Mouse (Mus musculus): Measurements from ENCODE around the gene Fbxo2. TPM values are rescaled to one million over a fixed set of nuclear protein-coding genes. Genes with fewer than 3 reads are reported as not detected.

Gene Fbxo2
- polyA plus RNA-seq, 1 experiment: 1.5 TPM

- peaks cover 6% of the 10 kb centered on the region for H3K4me1 ChIP-seq (replicated peaks; ENCODE audit: control insufficient read depth, insufficient read depth, low read length)
- WGBS: under 1% methylated on average over 65 of the region's 65 CpGs
- DNase-seq: peak; percentile 93
- H3K4me3 ChIP-seq (ENCODE audit: control insufficient read depth, insufficient read depth, low read length): peak overlapping the region; percentile 70
- peak overlapping the region; percentile 49; the same call in 1 of the 2 replicates for H3K27ac ChIP-seq (ENCODE audit: control insufficient read depth, insufficient read depth, low read length)
- peak; percentile 70; the same call in 1 of the 2 replicates for TF ChIP-seq CTCF (IDR thresholded peaks at IDR 0.05; ENCODE audit: borderline replicate concordance, control insufficient read depth, extremely low read depth, insufficient read depth, low read length, poor library complexity)
- peak; percentile 56 for TF ChIP-seq POLR2A (IDR thresholded peaks at IDR 0.05; ENCODE audit: control insufficient read depth, extremely low read depth, insufficient read depth, low read length, poor library complexity)
- H3K27me3 ChIP-seq (ENCODE audit: control insufficient read depth, insufficient read depth, low read length): no peaks in the 10 kb centered on the region
- no peaks in the 10 kb centered on the region; the same call in 1 of the 2 replicates for H3K36me3 ChIP-seq (ENCODE audit: control insufficient read depth, insufficient read depth, low read length)
Measured at GRCm38 (mm10) chr4:148140098-148141011, 20.1 kb upstream of the Fbxo2 start.

GRCm38 (mm10) chr4:148143721-148144120 is 16.7 kb upstream of the Fbxo2 start:
- Histone ChIP-seq H3K4me1 (replicated peaks; ENCODE audit: control insufficient read depth, insufficient read depth, low read length) (peaks cover 6% of the 10 kb centered on the region), H3K27me3 (ENCODE audit: control insufficient read depth, insufficient read depth, low read length) (no peaks in the 10 kb centered on the region), H3K27ac (ENCODE audit: control insufficient read depth, insufficient read depth, low read length) (no peak overlapping the region), H3K36me3 (ENCODE audit: control insufficient read depth, insufficient read depth, low read length) (no peaks in the 10 kb centered on the region; the same call in 1 of the 2 replicates), H3K4me3 (ENCODE audit: control insufficient read depth, insufficient read depth, low read length) (no peak overlapping the region)
- 91% methylated on average over 5 of the region's 5 CpGs for whole genome bisulfite sequencing
- TF ChIP-seq POLR2A (IDR thresholded peaks at IDR 0.05; ENCODE audit: control insufficient read depth, extremely low read depth, insufficient read depth, low read length, poor library complexity) (no peak), CTCF (IDR thresholded peaks at IDR 0.05; ENCODE audit: borderline replicate concordance, control insufficient read depth, extremely low read depth, insufficient read depth, low read length, poor library complexity) (no peak)
- DNase-seq: no peak

- 79% methylated on average over 2 of the region's 2 CpGs for WGBS
- H3K4me3 ChIP-seq (ENCODE audit: control insufficient read depth, insufficient read depth, low read length): no peak overlapping the region
- no peak for DNase-seq
- no peaks in the 10 kb centered on the region; the same call in 1 of the 2 replicates for H3K36me3 ChIP-seq (ENCODE audit: control insufficient read depth, insufficient read depth, low read length)
- peaks cover 8% of the 10 kb centered on the region for H3K4me1 ChIP-seq (replicated peaks; ENCODE audit: control insufficient read depth, insufficient read depth, low read length)
- H3K27me3 ChIP-seq (ENCODE audit: control insufficient read depth, insufficient read depth, low read length): no peaks in the 10 kb centered on the region
- no peak overlapping the region for H3K27ac ChIP-seq (ENCODE audit: control insufficient read depth, insufficient read depth, low read length)
- TF ChIP-seq POLR2A (IDR thresholded peaks at IDR 0.05; ENCODE audit: control insufficient read depth, extremely low read depth, insufficient read depth, low read length, poor library complexity) (no peak), CTCF (IDR thresholded peaks at IDR 0.05; ENCODE audit: borderline replicate concordance, control insufficient read depth, extremely low read depth, insufficient read depth, low read length, poor library complexity) (no peak)
Measured at GRCm38 (mm10) chr4:148147714-148148113, 12.7 kb upstream of the Fbxo2 start.

GRCm38 (mm10) chr4:148149540-148149939 is 10.9 kb upstream of the Fbxo2 start:
- H3K27ac ChIP-seq (ENCODE audit: control insufficient read depth, insufficient read depth, low read length): no peak overlapping the region
- peaks cover 8% of the 10 kb centered on the region for H3K4me1 ChIP-seq (replicated peaks; ENCODE audit: control insufficient read depth, insufficient read depth, low read length)
- 93% methylated on average over 12 of the region's 12 CpGs for WGBS

GRCm38 (mm10) chr4:148150242-148150641 is 10.2 kb upstream of the Fbxo2 start:
- no peak overlapping the region for H3K4me3 ChIP-seq (ENCODE audit: control insufficient read depth, insufficient read depth, low read length)
- H3K36me3 ChIP-seq (ENCODE audit: control insufficient read depth, insufficient read depth, low read length): no peaks in the 10 kb centered on the region; the same call in none of the 2 replicates
- DNase-seq: no peak
- 60% methylated on average over 7 of the region's 7 CpGs for WGBS
- peaks cover 8% of the 10 kb centered on the region for H3K4me1 ChIP-seq (replicated peaks; ENCODE audit: control insufficient read depth, insufficient read depth, low read length)
- H3K27ac ChIP-seq (ENCODE audit: control insufficient read depth, insufficient read depth, low read length): no peak overlapping the region
- H3K27me3 ChIP-seq (ENCODE audit: control insufficient read depth, insufficient read depth, low read length): no peaks in the 10 kb centered on the region
- TF ChIP-seq CTCF (IDR thresholded peaks at IDR 0.05; ENCODE audit: borderline replicate concordance, control insufficient read depth, extremely low read depth, insufficient read depth, low read length, poor library complexity) (no peak), POLR2A (IDR thresholded peaks at IDR 0.05; ENCODE audit: control insufficient read depth, extremely low read depth, insufficient read depth, low read length, poor library complexity) (no peak)

More at GRCm38 (mm10) chr4:148149540-148149939, 10.9 kb upstream of the Fbxo2 start:
- Histone ChIP-seq H3K4me3 (ENCODE audit: control insufficient read depth, insufficient read depth, low read length) (no peak overlapping the region), H3K27me3 (ENCODE audit: control insufficient read depth, insufficient read depth, low read length) (no peaks in the 10 kb centered on the region), H3K36me3 (ENCODE audit: control insufficient read depth, insufficient read depth, low read length) (no peaks in the 10 kb centered on the region; the same call in 1 of the 2 replicates)
- no peak for DNase-seq
- TF ChIP-seq POLR2A (IDR thresholded peaks at IDR 0.05; ENCODE audit: control insufficient read depth, extremely low read depth, insufficient read depth, low read length, poor library complexity) (no peak), CTCF (IDR thresholded peaks at IDR 0.05; ENCODE audit: borderline replicate concordance, control insufficient read depth, extremely low read depth, insufficient read depth, low read length, poor library complexity) (no peak)

GRCm38 (mm10) chr4:148150953-148151266 is 9.5 kb upstream of the Fbxo2 start:
- WGBS: 32% methylated on average over 3 of the region's 3 CpGs
- Histone ChIP-seq H3K4me1 (replicated peaks; ENCODE audit: control insufficient read depth, insufficient read depth, low read length) (peaks cover 8% of the 10 kb centered on the region), H3K27ac (ENCODE audit: control insufficient read depth, insufficient read depth, low read length) (no peak overlapping the region), H3K4me3 (ENCODE audit: control insufficient read depth, insufficient read depth, low read length) (no peak overlapping the region), H3K36me3 (ENCODE audit: control insufficient read depth, insufficient read depth, low read length) (no peaks in the 10 kb centered on the region; the same call in none of the 2 replicates), H3K27me3 (ENCODE audit: control insufficient read depth, insufficient read depth, low read length) (no peaks in the 10 kb centered on the region)
- DNase-seq: no peak
- no peak for TF ChIP-seq POLR2A (IDR thresholded peaks at IDR 0.05; ENCODE audit: control insufficient read depth, extremely low read depth, insufficient read depth, low read length, poor library complexity)
- TF ChIP-seq CTCF (IDR thresholded peaks at IDR 0.05; ENCODE audit: borderline replicate concordance, control insufficient read depth, extremely low read depth, insufficient read depth, low read length, poor library complexity): no peak

Data from thymus, adult 2 months (tissue).